Mouse (Mus musculus): ENCODE results near the gene Slc38a2.

- TF ChIP-seq CTCF (IDR thresholded peaks at IDR 0.05; ENCODE audit: low read depth): no peak
- TF ChIP-seq EP300 (IDR thresholded peaks at IDR 0.05; ENCODE audit: low read depth): no peak
Measured at GRCm38 (mm10) chr15:96729785-96730184, 30.3 kb upstream of the Slc38a2 start.
